Mouse (Mus musculus) hindbrain, embryonic 10.5 days (tissue): ENCODE results near the gene Ptch2. TPM values are rescaled to one million over a fixed set of nuclear protein-coding genes. Genes with fewer than 3 reads are reported as not detected.

ENCODE experiments used
- DNase-seq: peaks from one replicate; pipeline ENCODE4 v3.0.0-alpha.2; 2017; ENCODE audit warnings: low spot score
- H3K27ac ChIP-seq: fragments of 300-500 bp; sonication (generic); 2 replicates; pipeline ENCODE4 v1.5.1; 2016; ENCODE audit warnings: mild to moderate bottlenecking, moderate library complexity
- H3K27me3 ChIP-seq: fragments of 300-500 bp; sonication (generic); 2 replicates; pipeline ENCODE4 v1.6.1; 2016; ENCODE audit warnings: mild to moderate bottlenecking; ENCODE audit not compliant: poor library complexity, insufficient read depth, severe bottlenecking
- H3K36me3 ChIP-seq: fragments of 300-500 bp; sonication (generic); 2 replicates; pipeline ENCODE4 v1.6.1; 2016; ENCODE audit warnings: mild to moderate bottlenecking, moderate library complexity
- H3K4me1 ChIP-seq: fragments of 300-500 bp; sonication (generic); replicated peaks from 2 replicates; pipeline ENCODE4 v1.6.1; 2016; ENCODE audit warnings: mild to moderate bottlenecking
- H3K4me3 ChIP-seq: fragments of 300-500 bp; sonication (generic); 2 replicates; pipeline ENCODE4 v1.5.1; 2016; ENCODE audit warnings: mild to moderate bottlenecking, moderate library complexity
- H3K9me3 ChIP-seq: fragments of 300-500 bp; sonication (generic); 2 replicates; pipeline ENCODE4 v1.6.1; 2016; ENCODE audit warnings: mild to moderate bottlenecking, moderate library complexity
- WGBS: fragments of 180-500 bp; shearing (Covaris S2); methylation state at CpG from one replicate; pipeline ENCODE4 v1.1.7; 2016; 5-methylcytosine and 5-hydroxymethylcytosine counted together
- polyA plus RNA-seq: library from polyadenylated mRNA; unstranded; fragments of >200 nt; fragmentation: Nextera tagmentation; extraction: Ambion mirVana; gene quantifications from 2 replicates; pipeline ENCODE4 v1.2.1, GENCODE M21; 2016

The Ptch2 gene
- polyA plus RNA-seq, 1 experiment from 2014 or later, result 6.9 TPM

- Histone ChIP-seq H3K4me3 (peak overlapping the region; percentile 14; the same call in 1 of the 2 replicates), H3K4me1 (peaks cover 56% of the 10 kb centered on the region), H3K36me3 (peaks cover 31% of the 10 kb centered on the region), H3K9me3 (no peaks in the 10 kb centered on the region), H3K27me3 (no peaks in the 10 kb centered on the region), H3K27ac (peak overlapping the region; percentile 87)
- WGBS, result 76% methylated on average over 14 of the region's 14 CpGs
- DNase-seq, result no peak
Measured at GRCm38 (mm10) chr4:117124518-117125347, 28.9 kb downstream of the Ptch2 start.

DNA sequence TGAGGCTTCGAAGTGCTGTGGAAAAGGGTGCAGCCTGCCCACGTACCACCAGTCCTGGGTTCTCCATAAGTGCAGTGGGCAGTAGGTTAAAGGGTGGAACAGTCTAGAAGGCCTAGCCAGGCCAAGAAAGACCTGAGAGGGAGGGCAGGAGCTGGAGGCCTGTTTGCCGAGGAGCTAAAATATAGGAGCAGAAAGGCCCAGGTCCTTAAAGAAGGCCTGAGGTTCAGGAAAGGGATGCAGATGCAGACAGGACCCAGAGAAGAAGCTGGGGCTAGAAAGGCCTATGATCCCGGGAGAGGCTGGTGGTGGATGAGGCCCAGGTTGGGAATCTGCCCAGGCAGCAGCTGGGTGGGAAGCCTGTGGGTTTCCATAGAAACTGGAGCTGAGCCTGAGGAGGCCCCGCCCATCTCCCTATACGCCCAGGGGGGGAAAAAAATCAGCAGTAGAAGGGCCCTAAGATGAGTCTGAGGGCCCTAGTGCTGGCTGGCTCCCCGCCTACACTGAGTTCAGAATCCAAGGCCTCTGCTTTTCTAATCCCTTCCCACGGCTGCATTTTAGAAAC lies 29.6 kb downstream of the Ptch2 start, which contains the start of gene Btbd19:
Gene Btbd19 (minus strand): TSS at position 378 of the 562 bp plus-strand sequence.
- WGBS, result 35% methylated on average over 8 of the region's 8 CpGs
- H3K9me3 ChIP-seq, result no peaks in the 10 kb centered on the region
- peak within 1 kb of the TSS; percentile 87 for H3K27ac ChIP-seq
- H3K27me3 ChIP-seq, result 0 out of 2 replicates have a peak, but pooled peaks cover 3% of the 10 kb centered on the region
- H3K36me3 ChIP-seq, result peaks cover 38% of the 10 kb centered on the region
- H3K4me3 ChIP-seq, result peak within 1 kb of the TSS; percentile 14; the same call in 1 of the 2 replicates
- peaks cover 58% of the 10 kb centered on the region for H3K4me1 ChIP-seq
- peak; percentile 60 for DNase-seq

DNA sequence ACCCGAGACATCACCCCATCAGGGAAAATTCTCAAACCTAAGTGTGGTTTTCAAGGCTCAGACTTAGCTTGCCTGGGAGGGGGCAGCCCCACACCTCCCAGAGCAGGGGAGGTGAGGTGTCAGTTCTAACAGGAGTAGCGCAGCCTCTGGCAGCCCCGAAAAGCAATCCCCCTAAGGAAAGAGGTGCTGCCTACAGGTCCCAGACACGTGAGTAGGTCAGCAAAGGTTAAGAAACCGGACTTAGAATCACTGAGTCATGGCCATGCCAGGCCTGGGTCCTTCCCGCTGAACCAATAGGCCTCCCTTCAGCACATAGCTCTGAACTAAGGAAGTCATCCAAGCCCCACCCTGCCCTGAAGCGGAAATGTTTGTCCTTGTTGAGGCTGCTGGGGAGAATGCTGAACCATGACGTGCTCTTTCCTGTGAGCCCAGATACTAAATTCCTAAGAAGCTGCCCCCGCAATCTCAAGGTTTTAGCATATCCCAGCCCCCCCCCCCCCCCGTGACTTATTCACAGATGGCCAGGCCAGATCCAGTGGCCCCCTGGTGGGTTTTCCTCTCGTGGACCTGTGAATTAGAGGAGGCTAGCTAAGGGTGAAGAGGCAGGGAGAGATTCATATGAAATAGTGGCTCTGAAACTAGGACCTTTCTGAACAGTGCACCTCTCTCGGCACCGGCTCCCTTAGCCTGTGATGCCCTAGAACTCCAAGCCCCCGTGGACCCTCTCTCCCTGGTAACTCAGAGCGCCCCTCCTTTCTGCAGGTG lies 30.2 kb downstream of the Ptch2 start:
- H3K27ac ChIP-seq, result peak overlapping the region; percentile 87
- H3K9me3 ChIP-seq, result no peaks in the 10 kb centered on the region
- peak; percentile 38 for DNase-seq
- peaks cover 6% of the 10 kb centered on the region; the same call in 1 of the 2 replicates for H3K27me3 ChIP-seq
- H3K4me3 ChIP-seq, result 0 out of 2 replicates have a peak overlapping the region, but pooled peaks have one; percentile 14
- WGBS, result 48% methylated on average over 15 of the region's 15 CpGs
- peaks cover 61% of the 10 kb centered on the region for H3K4me1 ChIP-seq
- H3K36me3 ChIP-seq, result peaks cover 44% of the 10 kb centered on the region

DNA sequence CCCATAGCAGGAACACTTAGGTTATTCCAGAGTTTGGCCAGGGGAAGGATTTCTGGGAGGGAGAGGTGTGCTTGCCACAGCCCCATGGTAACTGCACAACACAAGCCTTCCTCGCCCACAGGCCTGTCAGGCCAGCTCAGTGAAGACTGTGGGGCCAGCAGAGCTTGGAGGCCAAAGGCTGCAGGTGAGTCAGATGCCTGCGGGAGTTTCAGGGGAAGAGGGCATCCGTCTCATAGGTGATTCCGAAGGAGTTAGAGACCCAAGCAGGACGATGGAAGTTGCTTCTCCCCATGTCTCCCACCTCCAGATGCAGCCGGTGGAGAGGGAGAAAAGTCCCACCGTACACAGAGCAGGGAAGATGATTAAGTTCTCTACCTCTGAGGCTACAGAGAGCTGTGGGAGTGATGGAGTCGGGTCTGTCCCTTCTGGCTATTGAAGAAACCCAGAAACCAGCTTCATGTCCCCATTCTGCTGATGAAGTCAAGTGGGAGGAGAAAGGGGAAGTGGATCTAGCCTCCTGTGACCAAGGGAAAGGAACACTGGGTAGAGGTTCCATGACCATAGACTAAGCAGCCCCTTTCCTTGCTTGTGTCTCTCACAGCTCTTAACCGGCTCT lies 30.9 kb downstream of the Ptch2 start, which contains the start of gene Tctex1d4:
Gene Tctex1d4 (plus strand): TSS at position 120 of the 616 bp plus-strand sequence.
- H3K36me3 ChIP-seq, result peaks cover 50% of the 10 kb centered on the region
- peak within 1 kb of the TSS; percentile 87 for H3K27ac ChIP-seq
- peaks cover 13% of the 10 kb centered on the region for H3K27me3 ChIP-seq
- H3K4me1 ChIP-seq, result peaks cover 63% of the 10 kb centered on the region
- H3K9me3 ChIP-seq, result no peaks in the 10 kb centered on the region
- peak within 1 kb of the TSS; percentile 14; the same call in 1 of the 2 replicates for H3K4me3 ChIP-seq
- DNase-seq, result no peak
- WGBS, result 82% methylated on average over 9 of the region's 9 CpGs

- peaks cover 77% of the 10 kb centered on the region for H3K4me1 ChIP-seq
- no peak for DNase-seq
- H3K27ac ChIP-seq, result peak overlapping the region; percentile 50
- no peaks in the 10 kb centered on the region for H3K9me3 ChIP-seq
- peaks cover 26% of the 10 kb centered on the region for H3K27me3 ChIP-seq
- peaks cover 50% of the 10 kb centered on the region for H3K36me3 ChIP-seq
- whole genome bisulfite sequencing, result 90% methylated on average over 33 of the region's 33 CpGs
- H3K4me3 ChIP-seq, result no peak overlapping the region
Measured at GRCm38 (mm10) chr4:117127991-117128686, 32.3 kb downstream of the Ptch2 start.

DNA sequence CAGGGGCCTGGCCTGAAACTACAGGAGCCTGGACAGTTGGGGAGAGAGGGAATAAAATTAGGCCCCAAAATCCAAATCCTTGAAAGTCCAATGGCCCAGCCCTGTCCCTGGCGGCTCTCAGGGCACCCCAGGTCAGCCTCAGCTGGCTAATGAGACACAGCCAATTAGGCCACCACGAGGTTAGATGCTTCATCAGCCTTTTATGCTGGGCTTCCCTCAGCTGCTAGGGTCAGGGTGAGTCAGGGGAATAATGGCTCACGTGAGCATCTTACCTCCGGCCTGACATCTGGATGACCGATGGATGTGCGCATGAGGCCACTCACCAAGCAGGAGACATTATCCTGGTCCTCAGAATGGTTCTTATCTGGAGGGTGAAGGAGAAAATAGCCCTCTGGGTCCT lies 34.9 kb downstream of the Ptch2 start:
- peak overlapping the region; percentile 95 for H3K4me3 ChIP-seq
- 47% methylated on average over 6 of the region's 6 CpGs for WGBS
- peaks cover 32% of the 10 kb centered on the region for H3K27me3 ChIP-seq
- peaks cover 70% of the 10 kb centered on the region for H3K4me1 ChIP-seq
- H3K27ac ChIP-seq, result peak overlapping the region; percentile 93
- peak; percentile 44 for DNase-seq
- peaks cover 50% of the 10 kb centered on the region for H3K36me3 ChIP-seq
- no peaks in the 10 kb centered on the region for H3K9me3 ChIP-seq

DNA sequence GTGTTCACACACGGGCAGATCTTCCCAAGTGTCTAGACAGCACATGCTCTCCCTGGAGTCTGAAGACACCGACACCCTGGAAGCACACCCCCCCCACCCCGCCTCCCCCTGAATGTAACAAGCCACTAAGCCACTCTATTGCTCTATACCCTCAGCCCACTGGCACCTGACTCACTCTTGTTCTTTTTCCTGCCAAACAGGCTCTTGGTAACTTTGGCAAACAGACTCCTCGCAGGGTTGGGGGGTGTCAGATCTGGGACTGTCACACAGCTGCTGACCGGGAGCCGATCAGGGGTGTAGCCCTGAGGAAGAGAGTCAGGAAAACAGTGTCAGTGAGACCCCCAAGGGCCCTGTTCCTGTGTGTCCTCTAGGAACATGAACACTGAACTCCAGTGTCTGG lies 35.3 kb downstream of the Ptch2 start:
- WGBS, result 59% methylated on average over 6 of the region's 6 CpGs
- H3K27ac ChIP-seq, result peak overlapping the region; percentile 93
- peaks cover 50% of the 10 kb centered on the region for H3K36me3 ChIP-seq
- peak overlapping the region; percentile 95 for H3K4me3 ChIP-seq
- H3K9me3 ChIP-seq, result no peaks in the 10 kb centered on the region
- no peak for DNase-seq
- H3K27me3 ChIP-seq, result peaks cover 32% of the 10 kb centered on the region
- peaks cover 70% of the 10 kb centered on the region for H3K4me1 ChIP-seq

GRCm38 (mm10) chr4:117131890-117132793 lies 36.3 kb downstream of the Ptch2 start:
- Histone ChIP-seq H3K27me3 (peaks cover 32% of the 10 kb centered on the region), H3K4me3 (peak overlapping the region; percentile 95), H3K27ac (peak overlapping the region; percentile 93), H3K4me1 (peaks cover 64% of the 10 kb centered on the region), H3K9me3 (no peaks in the 10 kb centered on the region), H3K36me3 (peaks cover 43% of the 10 kb centered on the region)
- peak; percentile 92 for DNase-seq
- 6% methylated on average over 7 of the region's 7 CpGs for WGBS

GRCm38 (mm10) chr4:117132794-117133143 lies 36.9 kb downstream of the Ptch2 start:
- H3K27ac ChIP-seq, result peak overlapping the region; percentile 93
- WGBS, result 3% methylated on average over 11 of the region's 11 CpGs
- H3K4me1 ChIP-seq, result peaks cover 64% of the 10 kb centered on the region
- no peaks in the 10 kb centered on the region for H3K9me3 ChIP-seq
- peaks cover 38% of the 10 kb centered on the region for H3K36me3 ChIP-seq
- peak overlapping the region; percentile 95 for H3K4me3 ChIP-seq
- H3K27me3 ChIP-seq, result peaks cover 32% of the 10 kb centered on the region
- DNase-seq, result no peak

- H3K4me1 ChIP-seq, result peaks cover 66% of the 10 kb centered on the region
- DNase-seq, result no peak
- no peaks in the 10 kb centered on the region for H3K9me3 ChIP-seq
- H3K27me3 ChIP-seq, result peaks cover 32% of the 10 kb centered on the region
- peak overlapping the region; percentile 93 for H3K27ac ChIP-seq
- peaks cover 32% of the 10 kb centered on the region for H3K36me3 ChIP-seq
- H3K4me3 ChIP-seq, result peak overlapping the region; percentile 95
- under 1% methylated on average over 42 of the region's 42 CpGs for WGBS
Measured at GRCm38 (mm10) chr4:117133366-117133796, 37.5 kb downstream of the Ptch2 start.
